Mouse (Mus musculus) R1 (cell line): ENCODE data around the gene Uaca.
"Not testable (repeated sequence)": the region's sequence is repeated elsewhere in the genome, so short reads cannot be mapped to it uniquely, and the experiment has no call there.

Experiments used
- DNase-seq: peaks from one replicate; pipeline ENCODE4 v3.0.0-alpha.2; 2018; ENCODE audit warnings: low read depth, low spot score

Uaca gene

GRCm38 (mm10) chr9:60794841-60795351 lies 554 bp downstream of the Uaca start:
- peak; percentile 57 for DNase-seq

- DNase-seq, result no peak
Measured at GRCm38 (mm10) chr9:60796076-60796475, 1.7 kb downstream of the Uaca start.

GRCm38 (mm10) chr9:60797126-60797525 lies 2.8 kb downstream of the Uaca start:
- no peak for DNase-seq

- DNase-seq, result no peak
Measured at GRCm38 (mm10) chr9:60799061-60799460, 4.7 kb downstream of the Uaca start.

- DNase-seq, result no peak
Measured at GRCm38 (mm10) chr9:60800663-60801382, 6.5 kb downstream of the Uaca start.

- DNase-seq, result peak; percentile 62
Measured at GRCm38 (mm10) chr9:60801746-60802145, 7.4 kb downstream of the Uaca start.

GRCm38 (mm10) chr9:60802341-60802740 lies 8.0 kb downstream of the Uaca start:
- DNase-seq, result no peak

- DNase-seq, result no peak
Measured at GRCm38 (mm10) chr9:60806021-60806420, 11.7 kb downstream of the Uaca start.

GRCm38 (mm10) chr9:60807996-60808395 lies 13.7 kb downstream of the Uaca start:
- no peak for DNase-seq

- DNase-seq, result peak; percentile 81
Measured at GRCm38 (mm10) chr9:60813139-60813880, 19.0 kb downstream of the Uaca start.

GRCm38 (mm10) chr9:60815502-60815901 lies 21.2 kb downstream of the Uaca start:
- DNase-seq, result no peak

GRCm38 (mm10) chr9:60817585-60817984 lies 23.2 kb downstream of the Uaca start:
- DNase-seq, result no peak

GRCm38 (mm10) chr9:60818582-60818981 lies 24.2 kb downstream of the Uaca start:
- not testable (repeated sequence) for DNase-seq

GRCm38 (mm10) chr9:60819340-60819739 lies 25.0 kb downstream of the Uaca start:
- DNase-seq, result peak; percentile 39

GRCm38 (mm10) chr9:60821501-60821900 lies 27.2 kb downstream of the Uaca start:
- peak; percentile 88 for DNase-seq

GRCm38 (mm10) chr9:60822681-60823080 lies 28.3 kb downstream of the Uaca start:
- peak; percentile 23 for DNase-seq

- DNase-seq, result no peak
Measured at GRCm38 (mm10) chr9:60825506-60825905, 31.2 kb downstream of the Uaca start.

GRCm38 (mm10) chr9:60826759-60827158 lies 32.4 kb downstream of the Uaca start:
- DNase-seq, result peak; percentile 26

GRCm38 (mm10) chr9:60828196-60828595 lies 33.9 kb downstream of the Uaca start:
- no peak for DNase-seq

GRCm38 (mm10) chr9:60829610-60830009 lies 35.3 kb downstream of the Uaca start:
- no peak for DNase-seq

GRCm38 (mm10) chr9:60830079-60830478 lies 35.7 kb downstream of the Uaca start:
- DNase-seq, result no peak

- DNase-seq, result no peak
Measured at GRCm38 (mm10) chr9:60832233-60832632, 37.9 kb downstream of the Uaca start.

- DNase-seq, result no peak
Measured at GRCm38 (mm10) chr9:60836151-60836550, 41.8 kb downstream of the Uaca start.
